Mouse (Mus musculus) stomach, embryonic 14.5 days (tissue): Measurements from ENCODE around the gene Tbc1d17. TPM values are rescaled to one million over a fixed set of nuclear protein-coding genes. Genes with fewer than 3 reads are reported as not detected.
A peak's percentile ranks its signal among the peaks of the same experiment; 100 is the strongest.

Experiments
- ATAC-seq: fragments of 200-750 bp; cut with Nextera tagmentation; 2 replicates; pipeline ENCODE4 v1.8.0; 2017; ENCODE audit warnings: low read depth, moderate TSS enrichment; ENCODE audit not compliant: insufficient number of reproducible peaks, insufficient read depth, low FRiP score
- H3K27ac ChIP-seq: fragments of 300-500 bp; sonication (generic); 2 replicates; pipeline ENCODE4 v1.5.1; 2014; ENCODE audit warnings: mild to moderate bottlenecking, low read length, moderate library complexity, mixed read lengths
- H3K27me3 ChIP-seq: fragments of 300-500 bp; sonication (generic); 2 replicates; pipeline ENCODE4 v1.6.1; 2014; ENCODE audit warnings: low read length, control low read depth, mixed read lengths; ENCODE audit not compliant: control insufficient read depth, insufficient read depth
- H3K36me3 ChIP-seq: fragments of 300-500 bp; sonication (generic); 2 replicates; pipeline ENCODE4 v1.6.1; 2014; ENCODE audit warnings: mild to moderate bottlenecking, control low read depth, low read length, moderate library complexity, mixed read lengths; ENCODE audit not compliant: control insufficient read depth, insufficient read depth
- H3K4me1 ChIP-seq: fragments of 300-500 bp; sonication (generic); 2 replicates; pipeline ENCODE4 v1.6.1; 2014; ENCODE audit warnings: low read length, control low read depth, mixed read lengths; ENCODE audit not compliant: control insufficient read depth, insufficient read depth
- H3K4me2 ChIP-seq: fragments of 300-500 bp; sonication (generic); replicated peaks from 2 replicates; pipeline ENCODE4 v1.6.1; 2014; ENCODE audit warnings: low read depth, low read length, control low read depth
- H3K4me3 ChIP-seq: fragments of 300-500 bp; sonication (generic); 2 replicates; pipeline ENCODE4 v1.5.1; 2014; ENCODE audit warnings: low read depth, low read length, control low read depth
- H3K9ac ChIP-seq: fragments of 300-500 bp; sonication (generic); replicated peaks from 2 replicates; pipeline ENCODE4 v1.6.1; 2014; ENCODE audit warnings: low read depth, mild to moderate bottlenecking, control low read depth, low read length, moderate library complexity, mixed read lengths
- H3K9me3 ChIP-seq: fragments of 300-500 bp; sonication (generic); 2 replicates; pipeline ENCODE4 v1.6.1; 2016; ENCODE audit warnings: low read depth, low read length, control low read depth; ENCODE audit not compliant: control insufficient read depth
- WGBS: fragments of 180-500 bp; shearing (Covaris S2); extraction: QIAGEN DNeasy Blood & Tissue Kit; methylation state at CpG from one replicate; pipeline ENCODE4 v1.1.7; 2014; 5-methylcytosine and 5-hydroxymethylcytosine counted together
- polyA plus RNA-seq: library from polyadenylated mRNA; unstranded; fragments of >200 nt; fragmentation: Nextera tagmentation; extraction: Ambion mirVana; gene quantifications from 2 replicates; pipeline ENCODE4 v1.2.1, GENCODE M21; 2014

Gene Tbc1d17
- polyA plus RNA-seq, 1 experiment from 2014 or later, result 71.8 TPM

DNA sequence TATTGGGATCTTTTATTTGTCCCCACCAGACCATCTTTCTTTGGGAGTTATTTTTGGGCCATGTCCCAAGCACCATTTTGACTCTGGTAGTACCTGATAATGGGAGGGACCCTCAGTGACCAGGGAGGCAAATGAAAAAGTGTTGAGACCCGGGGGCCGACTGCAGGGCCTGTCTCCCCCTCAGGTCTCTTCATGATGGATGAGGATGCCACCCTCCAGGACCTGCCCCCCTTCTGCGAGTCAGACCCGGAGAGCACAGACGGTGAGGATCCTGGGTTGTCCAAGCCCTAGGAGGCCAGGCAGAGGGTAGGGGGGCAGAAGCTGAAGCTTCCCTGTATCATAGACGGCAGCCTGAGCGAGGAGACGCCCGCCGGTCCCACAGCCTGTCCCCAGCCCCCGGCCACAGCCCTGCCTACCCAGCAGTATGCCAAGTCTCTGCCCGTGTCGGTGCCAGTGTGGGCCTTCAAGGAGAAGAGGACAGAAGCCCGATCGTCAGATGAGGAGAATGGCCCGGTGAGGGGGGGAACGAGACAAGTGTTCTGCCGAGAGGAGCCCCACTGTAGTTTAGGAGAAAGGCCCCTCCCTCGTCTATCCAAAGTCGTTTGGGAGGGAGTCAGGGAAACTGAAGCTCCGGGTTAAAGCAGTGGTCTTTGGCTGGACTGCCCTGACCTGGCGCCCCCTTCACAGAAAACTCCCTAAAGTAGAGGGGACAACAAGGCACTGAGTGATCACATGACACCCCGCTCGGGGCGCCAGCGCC is 4.9 kb upstream of the Tbc1d17 start:
- peaks cover 44% of the 10 kb centered on the region for H3K4me1 ChIP-seq
- peak overlapping the region; percentile 95 for H3K4me2 ChIP-seq
- peak overlapping the region; percentile 95 for H3K27ac ChIP-seq
- 23% methylated on average over 26 of the region's 26 CpGs for WGBS
- peak overlapping the region; percentile 43 for H3K4me3 ChIP-seq
- ATAC-seq, result no peak
- peak overlapping the region; percentile 45 for H3K9ac ChIP-seq
- peaks cover 10% of the 10 kb centered on the region for H3K36me3 ChIP-seq
- H3K9me3 ChIP-seq, result no peaks in the 10 kb centered on the region
- no peaks in the 10 kb centered on the region for H3K27me3 ChIP-seq

DNA sequence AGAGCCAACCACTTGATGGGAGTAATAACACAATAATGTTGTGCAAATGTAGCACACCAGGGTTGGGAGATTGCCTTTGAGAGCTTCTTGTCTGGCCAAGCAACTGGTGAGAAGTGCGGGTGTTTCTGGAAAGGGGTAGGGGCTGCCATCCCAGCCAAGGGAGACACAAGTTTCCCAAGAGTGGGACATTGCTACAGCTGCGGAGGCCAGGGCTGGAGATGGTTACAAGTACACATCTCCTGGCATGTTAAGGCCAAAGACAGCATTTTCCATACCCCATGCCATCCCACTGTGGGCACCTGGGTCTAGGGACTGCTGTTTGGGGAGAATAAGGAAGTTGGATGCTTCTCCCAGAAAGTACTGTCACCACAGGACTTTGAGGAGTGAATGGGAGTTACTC is 4.2 kb upstream of the Tbc1d17 start:
- H3K4me3 ChIP-seq, result no peak overlapping the region
- peaks cover 41% of the 10 kb centered on the region for H3K4me1 ChIP-seq
- WGBS, result 87% methylated on average over 2 of the region's 2 CpGs
- H3K9me3 ChIP-seq, result no peaks in the 10 kb centered on the region
- no peak overlapping the region for H3K9ac ChIP-seq
- no peak overlapping the region for H3K4me2 ChIP-seq
- H3K36me3 ChIP-seq, result peaks cover 10% of the 10 kb centered on the region
- no peaks in the 10 kb centered on the region for H3K27me3 ChIP-seq
- ATAC-seq, result no peak
- H3K27ac ChIP-seq, result no peak overlapping the region

GRCm38 (mm10) chr7:44852259-44853027 is 3.6 kb upstream of the Tbc1d17 start:
- no peak overlapping the region for H3K4me2 ChIP-seq
- peaks cover 10% of the 10 kb centered on the region for H3K36me3 ChIP-seq
- ATAC-seq, result no peak
- no peak overlapping the region for H3K4me3 ChIP-seq
- H3K27me3 ChIP-seq, result no peaks in the 10 kb centered on the region
- no peak overlapping the region for H3K9ac ChIP-seq
- 90% methylated on average over 36 of the region's 36 CpGs for WGBS
- no peak overlapping the region for H3K27ac ChIP-seq
- no peaks in the 10 kb centered on the region for H3K9me3 ChIP-seq
- H3K4me1 ChIP-seq, result peaks cover 42% of the 10 kb centered on the region

- H3K9ac ChIP-seq, result no peak overlapping the region
- no peak overlapping the region for H3K4me3 ChIP-seq
- peaks cover 43% of the 10 kb centered on the region for H3K4me1 ChIP-seq
- WGBS, result 90% methylated on average over 12 of the region's 12 CpGs
- H3K27ac ChIP-seq, result no peak overlapping the region
- no peaks in the 10 kb centered on the region for H3K27me3 ChIP-seq
- no peak for ATAC-seq
- no peaks in the 10 kb centered on the region for H3K9me3 ChIP-seq
- peaks cover 13% of the 10 kb centered on the region for H3K36me3 ChIP-seq
- no peak overlapping the region for H3K4me2 ChIP-seq
Observed at GRCm38 (mm10) chr7:44851625-44852234, 2.9 kb upstream of the Tbc1d17 start.

DNA sequence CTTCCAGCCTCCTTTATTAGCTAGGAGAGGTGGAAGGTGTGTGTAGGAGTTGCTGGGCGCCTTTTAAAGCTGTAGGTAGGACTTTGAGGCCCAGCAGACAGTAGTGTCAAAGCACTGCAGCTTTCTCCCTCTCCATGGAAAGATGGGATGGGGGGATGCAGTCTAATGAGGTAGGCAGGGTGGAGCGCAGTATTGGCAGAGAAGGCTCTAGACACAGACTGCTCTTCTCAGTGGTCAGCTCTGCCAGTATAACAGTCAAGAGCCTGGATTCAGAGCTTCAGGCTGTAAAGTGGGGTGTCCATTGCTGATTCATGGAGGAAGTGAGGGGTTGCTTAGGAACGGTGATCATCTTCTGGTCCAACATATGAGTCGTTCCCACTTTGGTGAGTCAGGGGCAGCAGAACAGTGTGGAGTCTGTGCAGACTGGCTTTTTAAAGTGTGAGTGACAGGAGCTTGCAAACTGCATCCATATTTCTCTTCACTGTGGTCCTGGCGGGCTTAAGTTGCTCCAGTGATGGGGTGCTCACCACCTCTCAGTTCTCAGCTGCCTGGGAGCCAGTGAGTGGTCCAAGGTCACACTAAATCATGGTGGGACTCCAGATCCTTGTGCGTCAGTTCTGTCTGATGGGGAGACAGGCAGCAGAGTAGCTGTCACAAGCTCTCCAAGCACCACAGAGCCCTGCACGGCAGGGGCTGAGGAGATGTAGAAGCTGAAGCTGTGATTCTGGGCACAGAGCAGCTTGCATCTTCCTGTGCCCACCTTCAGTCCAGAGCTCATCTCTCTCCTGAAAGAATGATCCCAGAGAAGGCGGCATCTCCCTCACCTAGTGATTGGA is 2.1 kb upstream of the Tbc1d17 start:
- Histone ChIP-seq H3K4me3 (peak overlapping the region; percentile 73), H3K4me2 (peak overlapping the region; percentile 94), H3K9ac (peak overlapping the region; percentile 80), H3K9me3 (no peaks in the 10 kb centered on the region), H3K36me3 (peaks cover 19% of the 10 kb centered on the region), H3K4me1 (peaks cover 40% of the 10 kb centered on the region), H3K27ac (peak overlapping the region; percentile 99; the same call in 1 of the 2 replicates), H3K27me3 (no peaks in the 10 kb centered on the region)
- 80% methylated on average over 8 of the region's 8 CpGs for WGBS
- no peak for ATAC-seq

DNA sequence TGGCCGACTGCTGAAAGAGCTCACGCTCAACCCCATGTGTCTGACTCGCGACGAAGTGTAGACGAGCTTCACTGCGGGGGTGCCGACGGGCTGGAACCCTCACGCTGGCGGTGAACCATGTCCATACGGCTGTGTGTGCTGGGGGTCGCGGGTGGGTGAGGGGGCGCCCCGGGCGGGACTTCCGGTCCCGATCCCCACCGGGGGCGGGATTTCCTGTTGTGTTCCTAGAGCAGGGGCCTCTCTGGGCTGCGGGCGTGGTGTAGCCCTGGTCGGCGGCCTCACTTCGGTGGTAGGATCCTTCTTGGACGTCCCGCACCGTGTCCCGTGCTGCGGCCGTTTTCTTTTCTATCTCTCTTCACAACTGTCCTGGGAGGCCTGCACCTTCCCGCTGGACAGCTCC is 1.3 kb upstream of the Tbc1d17 start:
- peak overlapping the region; percentile 73 for H3K4me3 ChIP-seq
- peak; percentile 33; the same call in 1 of the 2 replicates for ATAC-seq
- 1% methylated on average over 33 of the region's 33 CpGs for WGBS
- H3K4me1 ChIP-seq, result peaks cover 36% of the 10 kb centered on the region
- H3K9me3 ChIP-seq, result no peaks in the 10 kb centered on the region
- no peaks in the 10 kb centered on the region for H3K27me3 ChIP-seq
- H3K9ac ChIP-seq, result peak overlapping the region; percentile 80
- H3K4me2 ChIP-seq, result peak overlapping the region; percentile 94
- peaks cover 28% of the 10 kb centered on the region for H3K36me3 ChIP-seq
- peak overlapping the region; percentile 99 for H3K27ac ChIP-seq

- H3K36me3 ChIP-seq, result peaks cover 33% of the 10 kb centered on the region
- H3K27ac ChIP-seq, result peak overlapping the region; percentile 99
- peak overlapping the region; percentile 80 for H3K9ac ChIP-seq
- peak; percentile 63 for ATAC-seq
- no peaks in the 10 kb centered on the region for H3K27me3 ChIP-seq
- H3K9me3 ChIP-seq, result no peaks in the 10 kb centered on the region
- peak overlapping the region; percentile 94 for H3K4me2 ChIP-seq
- H3K4me1 ChIP-seq, result peaks cover 33% of the 10 kb centered on the region
- under 1% methylated on average over 41 of the region's 41 CpGs for WGBS
- H3K4me3 ChIP-seq, result peak overlapping the region; percentile 73
Observed at GRCm38 (mm10) chr7:44849416-44850111, 685 bp upstream of the Tbc1d17 start.
